Mouse (Mus musculus): Measurements from ENCODE around the gene Cnn2.

The Cnn2 gene

GRCm38 (mm10) chr10:79969124-79969568 lies 19.2 kb upstream of the Cnn2 start:
- no peak for DNase-seq (ENCODE audit: low read depth in 1 of 2, low spot score in 2 of 2)

GRCm38 (mm10) chr10:79970415-79971182 lies 17.8 kb upstream of the Cnn2 start, which contains the start of gene Grin3b:
TSS of gene Grin3b (plus strand) at chr10:79970715.
- DNase-seq (ENCODE audit: low read depth in 1 of 2, low spot score in 2 of 2): no peak

GRCm38 (mm10) chr10:79971183-79971497 lies 17.2 kb upstream of the Cnn2 start:
- no peak for DNase-seq (ENCODE audit: low read depth in 1 of 2, low spot score in 2 of 2)

GRCm38 (mm10) chr10:79972831-79973230 lies 15.6 kb upstream of the Cnn2 start:
- no peak for DNase-seq (ENCODE audit: low read depth in 1 of 2, low spot score in 2 of 2)

- DNase-seq (ENCODE audit: low read depth in 1 of 2, low spot score in 2 of 2): no peak
Observed at GRCm38 (mm10) chr10:79974087-79974486, 14.3 kb upstream of the Cnn2 start.

GRCm38 (mm10) chr10:79974668-79975067 lies 13.7 kb upstream of the Cnn2 start:
- DNase-seq (ENCODE audit: low read depth in 1 of 2, low spot score in 2 of 2): no peak

- no peak for DNase-seq (ENCODE audit: low read depth in 1 of 2, low spot score in 2 of 2)
Observed at GRCm38 (mm10) chr10:79976071-79976721, 12.2 kb upstream of the Cnn2 start.

GRCm38 (mm10) chr10:79976722-79977107 lies 11.7 kb upstream of the Cnn2 start:
- no peak for DNase-seq (ENCODE audit: low read depth in 1 of 2, low spot score in 2 of 2)

GRCm38 (mm10) chr10:79977324-79977723 lies 11.1 kb upstream of the Cnn2 start:
- no peak for DNase-seq (ENCODE audit: low read depth in 1 of 2, low spot score in 2 of 2)

GRCm38 (mm10) chr10:79978061-79978460 lies 10.3 kb upstream of the Cnn2 start:
- no peak for DNase-seq (ENCODE audit: low read depth in 1 of 2, low spot score in 2 of 2)

GRCm38 (mm10) chr10:79979401-79980155 lies 8.8 kb upstream of the Cnn2 start:
- no peak for DNase-seq (ENCODE audit: low read depth in 1 of 2, low spot score in 2 of 2)

- DNase-seq (ENCODE audit: low read depth in 1 of 2, low spot score in 2 of 2): no peak
Observed at GRCm38 (mm10) chr10:79983205-79983604, 5.2 kb upstream of the Cnn2 start.

- DNase-seq (ENCODE audit: low read depth in 1 of 2, low spot score in 2 of 2): peak in 1 of 2 experiments; percentile 62
Observed at GRCm38 (mm10) chr10:79983670-79984069, 4.7 kb upstream of the Cnn2 start.

GRCm38 (mm10) chr10:79984195-79984816 lies 4.1 kb upstream of the Cnn2 start, which contains the start of gene Tmem259:
TSS of gene Tmem259 (minus strand) at chr10:79984330.
- DNase-seq (ENCODE audit: low read depth in 1 of 2, low spot score in 2 of 2): peak in 1 of 2 experiments; percentile 79

GRCm38 (mm10) chr10:79984871-79985270 lies 3.5 kb upstream of the Cnn2 start:
- DNase-seq (ENCODE audit: low read depth in 1 of 2, low spot score in 2 of 2): peak; percentile 91 to 92

- DNase-seq (ENCODE audit: low read depth in 1 of 2, low spot score in 2 of 2): peak in 1 of 2 experiments; percentile 43
Observed at GRCm38 (mm10) chr10:79985334-79986231, 2.8 kb upstream of the Cnn2 start.

- DNase-seq (ENCODE audit: low read depth in 1 of 2, low spot score in 2 of 2): no peak
Observed at GRCm38 (mm10) chr10:79986232-79986878, 2.0 kb upstream of the Cnn2 start.

GRCm38 (mm10) chr10:79986963-79987362 lies 1.4 kb upstream of the Cnn2 start:
- DNase-seq (ENCODE audit: low read depth in 1 of 2, low spot score in 2 of 2): peak; percentile 74 to 93

GRCm38 (mm10) chr10:79987771-79988505 lies 446 bp upstream of the Cnn2 start:
- no peak for DNase-seq (ENCODE audit: low read depth in 1 of 2, low spot score in 2 of 2)
